Mouse (Mus musculus) heart, embryonic 11.5 days (tissue): ENCODE measurements at regions not wholly inside any gene's neighbourhood (a gene's known extent, or its start where the extent isn't known, plus 50 kb on each side); places are given as distances from the start of the nearest gene placed in this dataset.
A peak's percentile ranks its signal among the peaks of the same experiment; 100 is the strongest.

Source experiments
- ATAC-seq: fragments of 200-750 bp; cut with Nextera tagmentation; replicated peaks from 2 replicates; pipeline ENCODE4 v1.8.0; 2017; ENCODE audit warnings: moderate library complexity; ENCODE audit not compliant: insufficient number of reproducible peaks, low FRiP score, low TSS enrichment
- H3K27ac ChIP-seq: fragments of 300-500 bp; sonication (generic); 2 replicates; pipeline ENCODE4 v1.5.1; 2014; ENCODE audit warnings: mild to moderate bottlenecking, low read depth, low read length
- H3K27me3 ChIP-seq: fragments of 300-500 bp; sonication (generic); 2 replicates; pipeline ENCODE4 v1.6.1; 2014; ENCODE audit warnings: mild to moderate bottlenecking, low read length, mixed read lengths; ENCODE audit not compliant: control insufficient read depth, insufficient read depth
- H3K36me3 ChIP-seq: fragments of 300-500 bp; sonication (generic); 2 replicates; pipeline ENCODE4 v1.6.1; 2014; ENCODE audit warnings: mild to moderate bottlenecking, low read length, moderate library complexity, mixed read lengths; ENCODE audit not compliant: control insufficient read depth, insufficient read depth
- H3K4me1 ChIP-seq: fragments of 300-500 bp; sonication (generic); 2 replicates; pipeline ENCODE4 v1.6.1; 2014; ENCODE audit warnings: low read length; ENCODE audit not compliant: control insufficient read depth, insufficient read depth
- H3K4me2 ChIP-seq: fragments of 300-500 bp; sonication (generic); 2 replicates; pipeline ENCODE4 v1.6.1; 2014; ENCODE audit warnings: mild to moderate bottlenecking, moderate library complexity
- H3K4me3 ChIP-seq: fragments of 300-500 bp; sonication (generic); 2 replicates; pipeline ENCODE4 v1.5.1; 2014; ENCODE audit warnings: low read depth, low read length
- H3K9ac ChIP-seq: fragments of 300-500 bp; sonication (generic); 2 replicates; pipeline ENCODE4 v1.6.1; 2014; ENCODE audit warnings: mild to moderate bottlenecking, low read depth, low read length, moderate library complexity
- H3K9me3 ChIP-seq: fragments of 300-500 bp; sonication (generic); replicated peaks from 2 replicates; pipeline ENCODE4 v1.6.1; 2016; ENCODE audit warnings: low read length; ENCODE audit not compliant: control insufficient read depth
- WGBS: fragments of 180-500 bp; shearing (Covaris S2); extraction: QIAGEN DNeasy Blood & Tissue Kit; methylation state at CpG from one replicate; pipeline ENCODE4 v1.1.7; 2014; ENCODE audit not compliant: insufficient replicate concordance; 5-methylcytosine and 5-hydroxymethylcytosine counted together

GRCm38 (mm10) chr6:17187106-17187505 is 93.9 kb upstream of the Cav2 start:
- H3K9me3 ChIP-seq, result no peaks in the 10 kb centered on the region

GRCm38 (mm10) chr6:17195538-17195937 is 85.4 kb upstream of the Cav2 start:
- Histone ChIP-seq H3K4me2 (no peak overlapping the region), H3K27ac (no peak overlapping the region), H3K4me1 (no peaks in the 10 kb centered on the region), H3K9me3 (no peaks in the 10 kb centered on the region), H3K27me3 (peaks cover 11% of the 10 kb centered on the region), H3K36me3 (no peaks in the 10 kb centered on the region), H3K4me3 (no peak overlapping the region), H3K9ac (no peak overlapping the region)
- ATAC-seq, result no peak
- WGBS, result 47% methylated on average over 4 of the region's 4 CpGs

More at GRCm38 (mm10) chr6:17187106-17187505, 93.9 kb upstream of the Cav2 start:
- no peak overlapping the region for H3K4me3 ChIP-seq
- no peak for ATAC-seq
- H3K4me1 ChIP-seq, result no peaks in the 10 kb centered on the region
- H3K36me3 ChIP-seq, result no peaks in the 10 kb centered on the region
- no peak overlapping the region for H3K9ac ChIP-seq
- no peak overlapping the region for H3K4me2 ChIP-seq
- no peak overlapping the region for H3K27ac ChIP-seq
- WGBS, result 75% methylated on average over 4 of the region's 4 CpGs
- peaks cover 2% of the 10 kb centered on the region; the same call in 1 of the 2 replicates for H3K27me3 ChIP-seq

GRCm38 (mm10) chr6:17197728-17198397 is 83.1 kb upstream of the Cav2 start:
- peak overlapping the region; percentile 50 for H3K4me2 ChIP-seq

GRCm38 (mm10) chr6:17198876-17199275 is 82.1 kb upstream of the Cav2 start:
- no peaks in the 10 kb centered on the region for H3K4me1 ChIP-seq
- H3K4me2 ChIP-seq, result no peak overlapping the region
- H3K36me3 ChIP-seq, result no peaks in the 10 kb centered on the region
- peaks cover 6% of the 10 kb centered on the region; the same call in 1 of the 2 replicates for H3K27me3 ChIP-seq
- no peak overlapping the region for H3K4me3 ChIP-seq
- H3K9ac ChIP-seq, result no peak overlapping the region
- H3K9me3 ChIP-seq, result no peaks in the 10 kb centered on the region
- H3K27ac ChIP-seq, result no peak overlapping the region
- WGBS, result 65% methylated on average over 9 of the region's 9 CpGs
- ATAC-seq, result no peak

More at GRCm38 (mm10) chr6:17197728-17198397, 83.1 kb upstream of the Cav2 start:
- H3K27ac ChIP-seq, result peak overlapping the region; percentile 4; the same call in 1 of the 2 replicates
- H3K4me1 ChIP-seq, result no peaks in the 10 kb centered on the region
- 54% methylated on average over 18 of the region's 18 CpGs for WGBS
- H3K27me3 ChIP-seq, result peaks cover 8% of the 10 kb centered on the region; the same call in 1 of the 2 replicates
- ATAC-seq, result 0 out of 2 replicates have a peak, but pooled peaks have one; percentile 63
- H3K9ac ChIP-seq, result peak overlapping the region; percentile 18; the same call in 1 of the 2 replicates
- H3K4me3 ChIP-seq, result no peak overlapping the region
- no peaks in the 10 kb centered on the region for H3K9me3 ChIP-seq
- H3K36me3 ChIP-seq, result no peaks in the 10 kb centered on the region

GRCm38 (mm10) chr6:17201916-17202636 is 78.9 kb upstream of the Cav2 start:
- WGBS, result 69% methylated on average over 6 of the region's 6 CpGs
- Histone ChIP-seq H3K4me2 (no peak overlapping the region), H3K9me3 (no peaks in the 10 kb centered on the region), H3K9ac (no peak overlapping the region), H3K27ac (no peak overlapping the region), H3K36me3 (no peaks in the 10 kb centered on the region), H3K27me3 (no peaks in the 10 kb centered on the region), H3K4me1 (no peaks in the 10 kb centered on the region), H3K4me3 (no peak overlapping the region)
- no peak for ATAC-seq

GRCm38 (mm10) chr6:17203302-17203701 is 77.7 kb upstream of the Cav2 start:
- Histone ChIP-seq H3K27ac (no peak overlapping the region), H3K4me3 (no peak overlapping the region), H3K9ac (no peak overlapping the region), H3K27me3 (no peaks in the 10 kb centered on the region), H3K9me3 (no peaks in the 10 kb centered on the region), H3K36me3 (no peaks in the 10 kb centered on the region), H3K4me2 (no peak overlapping the region), H3K4me1 (no peaks in the 10 kb centered on the region)
- ATAC-seq, result no peak
- 85% methylated on average over 5 of the region's 5 CpGs for WGBS

GRCm38 (mm10) chr6:17203900-17204686 is 76.9 kb upstream of the Cav2 start:
- Histone ChIP-seq H3K36me3 (no peaks in the 10 kb centered on the region), H3K4me1 (no peaks in the 10 kb centered on the region), H3K4me3 (no peak overlapping the region), H3K4me2 (no peak overlapping the region), H3K27me3 (no peaks in the 10 kb centered on the region), H3K9ac (no peak overlapping the region), H3K9me3 (no peaks in the 10 kb centered on the region), H3K27ac (no peak overlapping the region)
- 71% methylated on average over 9 of the region's 9 CpGs for WGBS
- no peak for ATAC-seq

- ATAC-seq, result no peak
- Histone ChIP-seq H3K4me1 (no peaks in the 10 kb centered on the region), H3K9me3 (no peaks in the 10 kb centered on the region), H3K9ac (no peak overlapping the region), H3K27me3 (no peaks in the 10 kb centered on the region), H3K36me3 (no peaks in the 10 kb centered on the region), H3K27ac (no peak overlapping the region), H3K4me2 (no peak overlapping the region), H3K4me3 (no peak overlapping the region)
- WGBS, result 89% methylated on average over 3 of the region's 3 CpGs
These were observed 74.1 kb upstream of the Cav2 start for GRCm38 (mm10) chr6:17206932-17207331.
